Mouse (Mus musculus): Measurements from ENCODE around the gene Dnpep.

DNA sequence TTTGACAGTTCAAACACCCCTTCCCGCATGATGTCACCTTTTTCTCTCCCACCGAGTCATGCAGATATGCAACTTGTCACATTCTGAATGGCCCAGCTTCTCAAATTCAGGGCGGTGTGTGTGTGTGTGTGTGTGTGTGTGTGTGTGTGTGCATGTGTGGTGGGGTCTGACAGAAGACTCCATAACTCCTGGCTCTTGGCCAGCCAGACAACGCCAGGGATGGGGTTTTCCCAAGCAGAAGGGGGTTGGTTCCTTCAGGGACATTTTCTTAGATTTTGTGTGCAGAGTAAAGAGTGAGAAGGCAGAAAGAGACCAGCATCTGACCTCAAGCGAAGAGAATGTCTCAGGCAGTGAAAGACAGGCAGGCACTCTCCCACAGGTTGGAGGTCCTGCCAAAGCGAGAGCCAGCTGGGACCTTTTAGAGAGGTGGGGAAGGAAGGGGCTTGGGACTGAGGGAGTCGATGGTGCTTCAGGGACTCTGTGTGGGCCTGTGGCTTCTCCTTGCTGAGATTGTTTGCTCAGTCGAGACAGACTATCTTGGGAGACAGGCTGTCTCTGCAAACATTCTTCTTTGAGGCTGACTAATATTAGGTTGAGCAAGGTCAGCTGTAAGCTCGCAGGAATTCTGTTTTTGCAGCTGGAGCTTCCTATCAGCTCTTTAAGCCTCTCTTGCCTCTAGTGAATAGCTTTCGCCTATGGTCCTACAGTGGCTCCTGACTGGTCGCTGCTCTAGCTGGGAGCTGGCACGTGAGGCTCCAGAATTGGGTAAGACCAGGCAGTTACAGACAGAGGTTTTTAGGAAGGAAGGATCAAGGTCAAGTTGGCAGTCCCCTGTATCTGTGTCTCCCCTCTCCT, 25.1 kb downstream of the Dnpep start:
- no peak for TF ChIP-seq ZKSCAN1 (IDR thresholded peaks at IDR 0.05; ENCODE audit: low read depth, low read length)
- no peak for TF ChIP-seq POLR2A (IDR thresholded peaks at IDR 0.05; ENCODE audit: control insufficient read depth in 1 of 2, insufficient read depth in 1 of 2, low read depth in 1 of 2, low read length in 2 of 2, poor library complexity in 1 of 2)
- TF ChIP-seq MAFK (IDR thresholded peaks at IDR 0.05; ENCODE audit: borderline replicate concordance, low read depth, low read length): no peak
- no peak for TF ChIP-seq MEF2A (IDR thresholded peaks at IDR 0.05; ENCODE audit: extremely low read depth, insufficient replicate concordance, low read depth, low read length, poor library complexity, severe bottlenecking)
- no peak for TF ChIP-seq POLR2AphosphoS2 (IDR thresholded peaks at IDR 0.05; ENCODE audit: low read length)
- no peak for TF ChIP-seq GATA1 (IDR thresholded peaks at IDR 0.05; ENCODE audit: low read depth, low read length)

Measured in MEL (cell line).